Mouse (Mus musculus): ENCODE measurements at regions not wholly inside any gene's neighbourhood (a gene's known extent, or its start where the extent isn't known, plus 50 kb on each side); places are given as distances from the start of the nearest gene placed in this dataset.

- DNase-seq (ENCODE audit: low read depth in 1 of 2, low spot score in 2 of 2): no peak
These were observed 51.1 kb upstream of the Adra1b start for GRCm38 (mm10) chr11:43952151-43952550.

- DNase-seq (ENCODE audit: low read depth in 1 of 2, low spot score in 2 of 2): no peak
These were observed 57.4 kb upstream of the Adra1b start for GRCm38 (mm10) chr11:43958241-43958975.

- no peak for DNase-seq (ENCODE audit: low read depth in 1 of 2, low spot score in 2 of 2)
These were observed 57.9 kb upstream of the Adra1b start for GRCm38 (mm10) chr11:43958976-43959315.

GRCm38 (mm10) chr11:43960348-43961105 lies 59.5 kb upstream of the Adra1b start:
- DNase-seq (ENCODE audit: low read depth in 1 of 2, low spot score in 2 of 2): no peak

- no peak for DNase-seq (ENCODE audit: low read depth in 1 of 2, low spot score in 2 of 2)
These were observed 60.5 kb upstream of the Adra1b start for GRCm38 (mm10) chr11:43961398-43962070.

GRCm38 (mm10) chr11:43967764-43968163 lies 66.8 kb upstream of the Adra1b start:
- no peak for DNase-seq (ENCODE audit: low read depth in 1 of 2, low spot score in 2 of 2)

GRCm38 (mm10) chr11:43971886-43972285 lies 70.9 kb upstream of the Adra1b start:
- no peak for DNase-seq (ENCODE audit: low read depth in 1 of 2, low spot score in 2 of 2)

GRCm38 (mm10) chr11:43976024-43976423 lies 75.0 kb upstream of the Adra1b start:
- DNase-seq (ENCODE audit: low read depth in 1 of 2, low spot score in 2 of 2): no peak

- DNase-seq (ENCODE audit: low read depth in 1 of 2, low spot score in 2 of 2): no peak
These were observed 78.4 kb upstream of the Adra1b start for GRCm38 (mm10) chr11:43979406-43979805.

- no peak for DNase-seq (ENCODE audit: low read depth in 1 of 2, low spot score in 2 of 2)
These were observed 79.4 kb upstream of the Adra1b start for GRCm38 (mm10) chr11:43980444-43980843.

GRCm38 (mm10) chr11:43989911-43990430 lies 89.0 kb upstream of the Adra1b start:
- no peak for DNase-seq (ENCODE audit: low read depth in 1 of 2, low spot score in 2 of 2)

- no peak for DNase-seq (ENCODE audit: low read depth in 1 of 2, low spot score in 2 of 2)
These were observed 91.0 kb upstream of the Adra1b start for GRCm38 (mm10) chr11:43992011-43992471.

- no peak for DNase-seq (ENCODE audit: low read depth in 1 of 2, low spot score in 2 of 2)
These were observed 97.2 kb upstream of the Adra1b start for GRCm38 (mm10) chr11:43998046-43998725.

GRCm38 (mm10) chr11:44000056-44000455 lies 99.0 kb upstream of the Adra1b start:
- no peak for DNase-seq (ENCODE audit: low read depth in 1 of 2, low spot score in 2 of 2)

GRCm38 (mm10) chr11:44001843-44002589 lies 101.0 kb upstream of the Adra1b start:
- no peak for DNase-seq (ENCODE audit: low read depth in 1 of 2, low spot score in 2 of 2)

GRCm38 (mm10) chr11:44002716-44003522 lies 101.9 kb upstream of the Adra1b start:
- no peak for DNase-seq (ENCODE audit: low read depth in 1 of 2, low spot score in 2 of 2)

- no peak for DNase-seq (ENCODE audit: low read depth in 1 of 2, low spot score in 2 of 2)
These were observed 106.6 kb upstream of the Adra1b start for GRCm38 (mm10) chr11:44007526-44008040.

GRCm38 (mm10) chr11:44012314-44012713 lies 111.3 kb upstream of the Adra1b start:
- DNase-seq (ENCODE audit: low read depth in 1 of 2, low spot score in 2 of 2): no peak

- DNase-seq (ENCODE audit: low read depth in 1 of 2, low spot score in 2 of 2): no peak
These were observed 112.8 kb upstream of the Adra1b start for GRCm38 (mm10) chr11:44013841-44014240.
